Mouse (Mus musculus): Measurements from ENCODE around the gene Gm26992.

- TF ChIP-seq POLR2A (IDR thresholded peaks at IDR 0.05; ENCODE audit: borderline replicate concordance, extremely low read depth, insufficient read depth, insufficient read length, poor library complexity, severe bottlenecking) (no peak), CTCF (IDR thresholded peaks at IDR 0.05; ENCODE audit: borderline replicate concordance, extremely low read depth, insufficient read depth, insufficient read length) (no peak)
Measured at GRCm38 (mm10) chrX:103384528-103384927, 37.3 kb upstream of the Gm26992 start.

Measured in brain, embryonic 14.5 days (tissue).